Mouse (Mus musculus) adipocyte (in vitro differentiated cells): ENCODE measurements around the gene Trp53i13.
"Not testable (repeated sequence)": the region's sequence is repeated elsewhere in the genome, so short reads cannot be mapped to it uniquely, and the experiment has no call there.

ENCODE experiments used
- DNase-seq: peaks from one replicate; pipeline ENCODE4 v3.0.0-alpha.2; 2016; ENCODE audit warnings: low spot score

Gene Trp53i13

DNA sequence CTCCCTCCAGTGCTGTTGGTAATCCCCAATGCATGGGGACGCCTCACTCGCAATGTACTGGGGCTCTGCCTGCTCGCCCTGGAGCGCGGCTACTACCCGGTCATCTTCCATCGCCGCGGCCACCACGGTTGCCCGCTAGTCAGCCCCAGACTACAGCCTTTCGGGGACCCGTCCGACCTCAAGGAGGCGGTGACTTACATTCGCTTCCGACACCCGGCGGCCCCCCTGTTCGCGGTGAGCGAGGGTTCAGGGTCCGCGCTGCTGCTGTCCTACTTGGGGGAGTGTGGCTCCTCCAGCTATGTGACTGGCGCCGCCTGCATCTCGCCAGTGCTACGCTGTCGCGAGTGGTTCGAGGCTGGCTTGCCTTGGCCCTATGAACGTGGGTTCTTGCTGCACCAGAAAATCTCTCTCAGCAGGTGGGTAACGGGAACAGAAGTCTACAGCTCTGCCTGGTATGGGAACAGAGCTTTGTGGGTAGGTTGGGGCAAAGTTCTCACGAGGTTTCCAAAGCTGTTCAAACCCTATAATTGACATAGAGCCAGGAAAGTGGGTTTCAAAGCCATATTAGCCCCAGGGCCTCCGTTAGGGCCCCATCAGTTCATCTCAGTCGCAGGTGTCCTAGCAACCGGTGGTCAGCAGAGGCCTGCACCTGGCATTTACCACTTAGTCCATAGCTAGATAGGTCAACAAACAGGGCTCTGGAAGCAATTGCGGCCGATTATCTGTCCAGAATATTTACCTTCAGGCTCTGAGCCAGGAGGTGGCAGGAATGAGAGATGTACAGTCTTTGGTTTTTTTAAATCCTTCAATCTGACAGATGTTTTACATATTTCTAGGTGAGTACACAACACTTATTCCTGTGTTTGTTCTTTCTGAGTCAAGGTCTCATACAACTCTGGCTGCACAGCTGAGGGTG lies at the start of gene Trp53i13:
TSS of gene Trp53i13 (minus strand) at position 344 of the 916 bp plus-strand sequence.
- DNase-seq: no peak

DNA sequence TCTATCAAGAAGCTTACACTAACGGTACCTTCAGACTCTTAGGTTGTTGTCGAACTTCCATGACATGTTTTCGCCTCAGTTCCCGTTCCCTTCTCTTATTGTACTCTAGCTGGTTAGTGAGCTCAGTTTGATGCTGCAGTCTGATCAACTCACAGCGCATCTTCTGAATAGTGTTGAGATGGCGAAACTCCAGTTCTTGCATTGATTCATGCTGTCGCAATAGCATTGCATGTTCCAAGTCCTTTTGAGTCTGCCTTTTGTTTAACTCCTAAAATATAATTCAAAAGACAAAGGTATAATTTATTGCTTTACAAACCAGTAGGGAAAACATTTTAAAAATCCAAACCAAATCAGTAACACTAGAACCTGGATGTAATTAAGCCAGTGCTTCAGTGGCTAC lies 29.5 kb upstream of the Trp53i13 start:
- DNase-seq: peak; percentile 35

DNA sequence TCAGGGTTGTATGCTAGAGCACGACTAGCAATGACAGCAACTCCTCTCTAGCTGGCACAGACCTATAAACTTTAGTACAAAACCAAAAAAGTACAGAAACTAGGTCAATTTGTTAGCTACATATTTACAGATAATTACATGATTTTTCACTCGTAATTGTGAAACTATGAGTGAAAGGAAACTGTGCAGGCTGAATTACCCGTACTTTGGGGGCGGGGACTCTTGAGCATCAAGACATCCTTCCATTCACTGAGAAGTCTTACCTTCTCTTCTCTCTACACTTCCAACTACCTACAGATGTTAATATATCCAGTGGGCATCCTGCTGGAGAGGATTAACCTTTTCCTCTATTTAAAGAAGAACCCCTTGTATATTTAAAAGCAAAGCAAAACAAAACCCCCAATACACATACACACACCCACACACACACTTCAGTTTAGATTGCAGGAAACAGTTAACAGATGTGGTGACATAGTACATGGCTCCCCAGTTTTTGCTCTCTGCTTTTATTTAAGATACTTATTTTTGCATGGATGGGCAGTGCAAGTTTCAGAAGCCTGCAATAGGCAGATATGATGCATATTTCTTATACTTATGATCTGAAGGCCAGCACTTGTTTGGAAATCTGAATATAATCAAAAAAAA lies 16.5 kb upstream of the Trp53i13 start:
- no peak for DNase-seq

DNA sequence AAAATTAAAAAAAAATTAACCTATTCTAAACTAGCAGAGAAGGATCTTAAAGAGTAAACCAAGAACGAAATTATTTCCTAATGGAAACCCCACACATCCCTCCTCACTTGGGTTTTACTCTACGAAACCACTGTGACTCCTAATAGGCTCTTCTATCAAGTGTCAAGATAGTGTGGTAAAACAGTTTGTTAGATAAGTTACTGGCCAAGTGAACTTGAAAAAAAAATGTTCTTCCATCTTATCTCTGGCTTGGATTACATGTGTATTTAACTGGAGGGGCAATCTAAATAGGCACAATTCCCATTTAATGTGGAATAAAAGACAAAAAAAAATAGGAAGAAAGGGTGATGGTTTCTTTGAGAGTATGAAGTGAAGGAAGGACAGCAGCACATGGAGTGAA lies 15.1 kb upstream of the Trp53i13 start:
- no peak for DNase-seq

DNA sequence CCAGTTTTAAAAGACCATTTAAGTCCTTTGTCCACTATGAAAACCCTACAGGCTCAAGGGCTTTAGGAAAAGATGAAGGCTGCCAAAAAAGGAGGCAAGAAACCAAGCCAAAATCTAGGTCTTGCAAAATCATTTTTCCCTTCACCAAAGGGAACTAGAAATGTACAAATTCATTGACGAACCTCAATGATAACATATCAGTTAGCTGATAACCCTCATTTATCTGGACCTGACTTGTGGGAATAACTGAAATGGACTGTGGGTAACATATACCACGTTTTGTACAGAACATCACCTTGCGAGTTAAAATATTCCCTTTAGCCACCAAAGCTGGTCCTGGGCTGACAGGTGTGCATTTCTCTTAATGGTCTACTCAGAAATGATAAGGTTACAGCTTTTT lies 13.9 kb upstream of the Trp53i13 start:
- DNase-seq: peak; percentile 34

DNA sequence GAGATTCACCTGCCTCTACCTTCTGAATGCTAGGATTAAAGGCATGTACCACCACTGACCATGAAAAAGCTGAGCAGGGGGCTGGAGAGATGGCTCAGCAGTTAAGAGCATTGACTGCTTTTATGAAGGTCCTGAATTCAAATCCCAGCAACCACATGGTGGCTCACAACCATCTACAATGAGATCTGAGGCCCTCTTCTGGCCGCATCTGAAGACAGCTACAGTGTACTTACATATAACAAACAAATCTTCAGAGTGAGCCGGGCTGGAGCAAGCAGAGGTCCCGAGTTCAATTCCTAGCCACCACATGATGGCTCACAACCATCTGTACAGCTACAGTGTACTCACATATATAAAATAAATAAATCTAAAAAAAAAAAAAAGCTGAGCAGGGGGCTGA lies 12.6 kb upstream of the Trp53i13 start:
- not testable (repeated sequence) for DNase-seq

DNA sequence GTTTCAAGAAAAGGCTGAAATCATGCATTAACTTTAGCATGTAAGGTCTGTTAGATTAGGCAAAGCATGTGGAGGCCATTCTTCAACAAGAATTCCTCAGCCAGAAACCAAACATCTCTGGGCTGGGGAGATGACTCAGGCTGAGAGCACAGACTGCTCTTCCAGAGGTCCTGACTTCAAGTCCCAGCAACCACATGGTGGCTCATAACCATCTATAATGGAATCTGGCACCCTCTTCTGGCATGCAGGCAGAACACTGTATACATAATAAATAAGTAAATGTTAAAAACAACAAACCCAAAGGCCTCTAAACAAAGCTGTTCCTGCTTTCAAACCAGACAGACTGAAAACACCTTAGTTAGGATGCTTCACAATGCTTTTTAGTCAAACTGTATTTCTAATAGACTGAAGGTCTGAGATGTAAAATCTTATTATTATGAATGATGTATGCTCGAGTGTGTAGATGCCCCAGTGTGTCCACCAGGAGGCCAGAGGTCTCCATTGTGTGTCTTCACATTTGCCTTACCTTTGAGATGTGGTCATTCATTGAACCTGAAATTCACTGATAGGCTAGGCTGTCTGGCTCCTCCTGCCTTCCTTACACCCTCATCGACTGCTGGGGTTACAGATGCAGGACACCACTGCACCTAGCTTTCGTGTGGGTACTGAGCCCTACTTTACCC lies 10.2 kb upstream of the Trp53i13 start:
- no peak for DNase-seq

DNA sequence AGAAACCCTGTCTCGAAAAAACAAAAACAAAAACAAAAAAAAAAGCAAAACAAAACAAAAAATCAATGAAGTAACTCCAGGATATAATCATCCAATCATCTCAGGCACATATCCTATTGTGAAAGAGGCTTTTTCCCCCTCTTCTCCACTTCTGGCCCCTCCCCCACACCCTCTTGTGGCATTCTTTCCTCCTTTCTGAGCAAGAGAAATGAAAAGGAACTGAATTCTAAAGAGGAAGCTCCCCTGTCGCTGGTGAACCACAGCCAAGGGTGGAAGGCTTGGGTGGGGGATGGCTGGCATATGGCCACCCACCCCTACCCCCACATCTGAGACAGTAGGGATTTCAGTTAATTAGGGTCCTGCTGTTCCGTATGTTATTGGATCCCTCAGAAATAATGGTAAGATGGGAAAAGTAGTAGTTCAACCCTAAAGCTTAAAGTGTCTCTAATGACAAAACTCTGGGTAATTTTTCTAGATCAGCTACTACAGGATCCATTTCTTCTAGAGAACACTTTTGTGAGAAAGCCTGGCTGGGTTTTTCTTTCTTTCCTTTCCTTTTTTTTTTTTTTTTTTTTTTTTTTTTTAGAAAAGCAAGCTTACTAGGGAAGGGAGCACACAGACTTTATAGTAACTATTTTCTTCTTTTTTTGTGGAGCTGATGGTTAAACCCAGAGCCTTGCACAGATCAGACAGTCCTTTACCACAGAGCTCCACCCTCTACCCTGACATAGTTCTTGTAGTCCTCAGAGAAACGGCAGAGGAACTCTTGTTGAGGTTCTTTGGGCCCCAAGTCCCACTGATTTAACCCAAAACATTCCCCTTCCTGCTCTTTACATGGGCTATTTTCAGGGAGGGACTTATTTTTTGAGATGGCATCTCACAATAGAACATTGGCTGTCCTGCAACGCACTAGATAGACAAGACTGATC lies 5.1 kb upstream of the Trp53i13 start:
- peak; percentile 41 for DNase-seq

DNA sequence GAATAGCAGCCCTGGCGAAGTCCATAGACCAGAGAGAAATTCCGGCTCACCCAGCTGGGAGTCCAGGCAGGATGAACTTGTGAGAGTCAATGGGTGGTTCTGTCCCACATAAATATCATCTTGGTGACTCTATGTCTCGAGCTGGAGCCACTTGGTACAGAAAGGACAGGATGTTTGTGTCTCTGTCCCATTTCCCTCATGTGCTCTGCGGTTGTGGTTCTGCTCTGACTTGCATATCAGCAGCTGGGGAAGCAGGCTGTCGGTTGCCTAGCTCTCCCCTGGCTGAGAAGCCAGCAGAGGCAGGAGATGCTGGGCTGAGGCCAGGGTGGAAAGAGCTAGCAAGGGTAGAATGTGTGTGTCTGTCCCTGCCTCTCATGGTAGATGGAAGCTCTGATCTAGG lies 3.3 kb upstream of the Trp53i13 start, which contains the start of gene Gm10392:
TSS of gene Gm10392 (minus strand) at position 156 of the 400 bp plus-strand sequence.
- no peak for DNase-seq

DNA sequence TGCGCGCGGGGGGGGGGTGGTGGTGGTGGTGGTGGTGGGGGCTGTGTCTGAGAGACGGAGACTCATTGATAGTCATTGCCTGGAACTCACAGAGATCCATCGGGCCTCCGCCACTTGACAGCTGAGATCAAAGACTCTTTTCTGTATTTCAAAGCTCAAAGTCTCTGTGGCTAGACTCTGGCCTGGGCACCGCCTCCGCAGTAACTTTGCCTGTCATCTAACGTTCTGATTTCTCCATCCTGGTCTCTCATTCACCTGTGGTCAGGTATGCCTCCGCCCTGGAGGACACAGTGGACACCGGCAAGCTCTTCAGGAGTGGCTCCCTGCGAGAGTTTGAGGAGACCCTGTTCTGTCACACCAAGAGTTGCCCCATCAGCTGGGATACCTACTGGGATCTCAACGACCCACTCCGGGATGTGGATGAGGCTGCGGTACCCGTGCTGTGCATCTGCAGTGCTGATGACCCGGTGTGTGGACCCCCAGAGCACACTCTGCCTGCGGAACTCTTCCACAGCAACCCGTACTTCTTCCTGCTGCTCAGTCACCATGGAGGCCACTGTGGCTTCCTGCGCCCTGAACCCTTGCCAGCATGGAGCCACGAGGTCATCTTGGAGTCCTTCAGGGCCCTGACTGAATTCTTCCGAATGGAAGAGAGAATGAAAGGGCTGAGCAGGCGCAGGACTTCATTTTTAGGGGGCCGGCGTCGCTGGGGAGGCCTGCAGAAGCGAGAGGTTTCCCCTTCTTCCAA lies 2.4 kb upstream of the Trp53i13 start:
- DNase-seq: no peak

DNA sequence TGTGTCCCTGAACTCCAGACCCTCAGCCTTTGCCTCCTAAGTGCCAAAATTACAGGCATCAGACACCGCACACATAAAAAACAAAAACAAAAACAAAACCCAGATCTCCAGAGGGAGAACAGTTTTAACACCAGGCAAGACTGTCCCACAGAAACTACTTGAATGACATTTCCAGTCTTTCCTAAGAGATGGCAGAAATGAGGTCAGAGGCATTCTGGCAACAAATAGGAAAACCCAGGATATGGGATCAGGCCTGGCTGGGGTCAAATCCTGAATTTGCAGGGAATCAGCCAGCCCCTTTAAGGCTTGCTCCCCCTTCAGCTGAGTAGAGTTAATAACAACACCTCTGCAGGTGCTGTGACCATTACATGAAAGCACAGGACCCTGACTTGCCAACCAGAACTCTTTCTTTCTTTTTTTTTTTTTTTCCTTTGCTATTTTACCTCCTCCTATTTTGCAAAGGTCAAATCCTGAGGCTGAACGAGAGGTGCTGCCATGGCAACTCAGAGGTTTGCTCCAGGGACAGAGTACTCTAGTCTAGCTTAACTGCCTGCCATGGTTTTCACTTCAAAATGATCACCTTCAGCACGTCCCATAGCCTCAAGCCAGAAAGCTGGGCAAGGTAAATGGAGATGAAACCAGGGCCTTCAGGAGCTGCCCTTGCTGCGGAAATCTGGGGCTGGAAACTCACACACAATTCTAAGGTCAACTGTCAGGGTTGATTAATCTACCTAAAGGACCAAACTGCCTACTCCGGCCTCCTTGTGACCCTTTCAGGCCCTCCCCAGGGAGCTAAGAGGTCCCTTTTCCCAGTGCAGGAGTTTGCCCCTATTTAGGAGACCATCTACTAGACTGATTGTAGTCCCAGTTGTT lies 1.0 kb upstream of the Trp53i13 start:
- peak; percentile 73 for DNase-seq

DNA sequence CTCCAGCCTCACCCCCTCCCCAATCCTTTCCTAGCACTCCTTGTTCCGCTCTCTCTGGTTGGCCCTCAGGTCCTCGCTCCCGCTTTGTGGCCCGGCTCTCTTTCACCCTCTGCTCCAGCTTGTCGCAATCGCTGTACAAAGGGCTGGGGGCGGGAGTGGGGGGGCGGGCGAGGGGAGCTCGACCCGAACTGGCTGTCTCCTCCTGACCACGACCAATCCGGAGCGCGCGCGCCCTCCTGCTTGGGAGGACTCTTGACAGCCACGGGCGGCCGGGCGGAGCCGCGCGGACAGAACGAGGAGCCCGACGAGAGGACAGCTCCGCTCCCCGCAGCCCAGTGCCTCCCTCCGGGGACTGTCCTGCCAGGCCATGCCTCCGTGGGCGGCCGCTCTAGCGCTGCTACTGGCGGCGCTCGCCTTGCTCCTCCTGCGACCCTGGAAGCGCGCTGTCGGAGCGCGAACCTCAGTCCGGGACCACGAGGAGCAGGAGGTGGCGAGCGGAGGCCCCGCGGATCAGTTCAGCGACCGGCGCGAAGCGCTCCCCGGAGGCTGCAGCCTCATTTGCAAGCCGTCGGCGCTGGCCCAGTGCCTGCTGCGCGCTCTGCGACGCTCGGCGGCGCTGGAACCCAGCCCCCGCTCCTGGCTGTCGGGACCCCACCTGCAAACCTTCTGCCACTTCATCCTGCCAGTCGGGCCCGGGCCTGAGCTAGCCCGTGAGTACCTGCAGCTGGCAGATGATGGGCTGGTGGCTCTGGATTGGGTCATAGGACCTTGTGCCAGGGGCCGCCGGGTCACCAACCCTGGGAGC lies 746 bp downstream of the Trp53i13 start, which contains the start of gene Abhd15:
TSS of gene Abhd15 (plus strand) at position 290 of the 805 bp plus-strand sequence.
- peak; percentile 85 for DNase-seq

DNA sequence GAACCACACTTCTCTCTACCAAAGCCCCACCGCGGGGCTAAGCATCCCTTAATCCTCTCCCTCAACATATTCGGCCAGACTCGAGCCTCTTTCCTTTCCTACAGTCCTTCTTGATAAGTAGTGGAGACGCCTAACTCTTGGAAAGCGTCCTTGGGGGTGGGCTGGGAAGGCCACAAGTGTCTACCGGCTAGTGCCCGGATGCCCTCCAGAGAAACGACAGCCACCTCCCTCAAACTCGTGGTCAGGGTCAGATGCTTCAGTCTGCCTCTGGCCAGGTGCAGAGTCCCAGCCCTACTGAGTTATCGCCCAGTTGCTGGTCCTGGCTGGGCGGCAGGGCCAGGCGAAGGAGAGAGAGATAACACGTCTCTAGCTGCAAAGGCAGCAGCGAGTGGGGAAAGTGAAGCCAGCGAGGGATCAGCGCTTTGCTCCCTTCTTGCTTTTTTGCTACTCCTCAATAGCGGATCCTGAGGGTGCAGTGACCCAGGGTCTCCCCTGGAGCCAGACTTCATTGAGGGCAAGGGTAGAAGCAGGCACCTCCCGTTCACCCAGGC lies 1.4 kb downstream of the Trp53i13 start:
- no peak for DNase-seq

DNA sequence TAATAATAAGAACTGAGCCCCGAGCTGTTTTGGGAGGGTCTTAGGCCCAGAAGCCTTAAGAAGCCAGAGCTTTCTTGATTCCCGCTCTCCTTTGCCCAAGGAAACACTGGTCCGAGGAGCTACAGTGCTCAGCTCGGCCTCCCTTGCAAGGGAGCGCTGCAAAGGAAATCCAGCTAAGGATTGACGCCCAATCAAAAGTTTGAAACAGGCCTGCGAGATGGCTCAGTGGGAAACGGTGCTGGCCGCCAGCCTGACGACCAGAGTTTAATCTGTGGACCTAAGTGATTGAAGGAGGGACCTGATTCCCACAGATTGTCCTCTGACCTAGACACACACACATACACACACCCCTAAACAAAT lies 2.0 kb downstream of the Trp53i13 start:
- no peak for DNase-seq

DNA sequence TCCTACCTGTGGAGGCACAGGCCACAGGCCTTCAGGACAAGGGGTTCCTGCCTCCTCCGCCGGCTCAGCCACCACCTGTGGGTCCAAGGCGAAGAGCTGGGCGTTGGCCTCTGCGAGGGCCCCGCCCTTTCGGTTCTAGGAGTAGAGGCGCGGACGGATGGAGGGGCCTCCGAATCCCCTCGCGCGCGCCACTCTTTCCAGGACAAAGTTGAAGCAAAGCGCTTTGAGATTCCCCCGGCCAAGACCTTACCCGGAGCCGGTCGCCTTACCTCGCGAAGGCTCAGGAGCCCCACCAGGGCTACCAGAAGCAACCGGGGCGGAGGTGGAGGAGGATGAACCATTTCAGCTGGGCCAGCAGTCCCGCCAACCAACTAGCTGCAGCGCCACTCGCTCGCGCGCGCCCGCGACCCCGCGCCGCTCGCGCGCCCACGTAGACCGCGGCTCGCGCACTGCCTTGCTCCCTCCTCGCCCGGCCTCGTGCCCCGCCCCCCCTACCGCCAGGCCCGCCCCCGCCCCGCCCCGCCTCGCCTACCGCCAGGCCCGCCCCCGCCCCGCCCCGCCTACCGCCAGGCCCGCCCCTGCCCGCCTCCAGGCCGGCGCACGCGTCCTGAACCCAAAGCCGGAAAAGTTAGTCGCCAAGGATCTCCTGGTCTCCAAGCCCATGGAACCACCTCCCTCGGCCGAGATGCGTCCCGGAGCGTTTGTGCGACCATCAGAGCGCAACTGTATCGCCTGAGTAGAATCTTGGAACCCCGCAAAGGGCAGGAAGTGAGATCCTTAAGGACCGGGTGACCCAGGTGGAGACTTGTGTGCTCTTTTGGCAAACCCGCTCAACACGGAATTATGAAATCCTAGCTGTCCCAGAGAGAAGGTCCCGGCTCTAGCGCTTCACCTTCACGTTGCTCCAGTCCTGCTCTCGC lies 2.6 kb downstream of the Trp53i13 start:
- DNase-seq: peak; percentile 86

DNA sequence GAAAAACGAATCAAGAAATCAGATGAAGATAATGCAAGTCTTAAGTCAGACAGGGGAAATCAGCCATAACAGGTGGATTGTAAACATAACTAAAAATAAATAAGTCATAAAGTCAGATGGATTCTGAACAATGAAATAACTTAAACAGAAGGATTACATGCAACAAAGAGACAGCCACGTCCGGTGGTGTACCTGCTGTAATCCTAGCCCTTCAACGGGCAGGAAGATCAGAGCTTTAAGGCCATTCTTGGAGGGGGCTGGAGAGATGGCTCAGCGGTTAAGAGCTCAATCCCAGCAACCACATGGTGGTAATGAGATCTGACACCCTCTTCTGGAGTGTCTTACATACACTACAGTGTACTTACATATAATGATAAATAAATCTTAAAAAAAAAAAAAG lies 4.4 kb downstream of the Trp53i13 start:
- no peak for DNase-seq
